Comparison of ENCODE assay signal across 12 mouse cellular contexts in the genomic region with DNA sequence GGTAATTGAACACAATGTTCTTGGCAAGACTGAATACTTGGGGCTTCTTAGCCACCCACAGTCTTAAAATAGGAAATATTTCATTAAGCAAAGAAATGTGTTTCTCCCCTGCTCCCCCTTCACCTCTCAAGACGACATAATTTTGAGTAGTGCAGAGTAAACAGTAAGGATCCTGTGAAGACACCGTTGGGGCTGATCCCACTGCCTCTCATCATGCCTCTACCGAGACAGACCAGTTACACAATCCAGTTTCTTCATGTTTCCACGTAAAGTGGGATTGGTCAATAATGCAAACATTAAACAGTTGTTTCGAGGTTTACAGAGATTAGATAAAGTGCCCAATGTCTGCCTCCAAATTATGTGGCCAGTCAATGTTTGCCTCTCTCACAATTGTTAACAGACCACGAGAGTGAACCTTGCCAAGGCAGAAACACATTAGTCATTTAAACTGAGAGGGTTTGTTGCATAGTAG. TPM values are rescaled to one million over a fixed set of nuclear protein-coding genes. Genes with fewer than 3 reads are reported as not detected.
A peak's percentile ranks its signal among the peaks of the same experiment; 100 is the strongest.
DNase-seq lines count a peak whose midpoint lies in the region; ATAC-seq and TF ChIP-seq lines count a peak whose summit lies in the region.
"Had no signal": no experiment of that assay in that cellular context is flagged by ENCODE, and none has a peak within 500 bp of the region (broad histone marks: within the 10 kb centered on the region; RNA-seq: fewer than 3 reads in every experiment).

No protein-coding gene starts in this region.

- no peaks in the 10 kb centered on the region for H3K27me3 ChIP-seq in kidney, embryonic 14.5 days (ENCODE audit: control insufficient read depth, insufficient read depth, low read length)
- H3K27me3 ChIP-seq in liver, embryonic 12.5 days (replicated peaks) = no peaks in the 10 kb centered on the region
- H3K27me3 ChIP-seq in thymus, adult 2 months (ENCODE audit: control insufficient read depth, insufficient read depth, low read length) = no peaks in the 10 kb centered on the region

- no peaks in the 10 kb centered on the region for H3K36me3 ChIP-seq in kidney, embryonic 14.5 days (ENCODE audit: control insufficient read depth, insufficient read depth, low read length)
- H3K36me3 ChIP-seq in liver, embryonic 12.5 days = no peaks in the 10 kb centered on the region
- H3K36me3 ChIP-seq in thymus, adult 2 months (ENCODE audit: control insufficient read depth, insufficient read depth, low read length) = no peaks in the 10 kb centered on the region

- no peak for TF ChIP-seq POLR2A in thymus, adult 2 months (IDR thresholded peaks at IDR 0.05; ENCODE audit: control insufficient read depth, extremely low read depth, insufficient read depth, low read length, poor library complexity)

- no peak for ATAC-seq in kidney, embryonic 14.5 days (ENCODE audit: low FRiP score, low TSS enrichment)
- peak; percentile 40; the same call in 1 of the 2 replicates for ATAC-seq in liver, embryonic 12.5 days
- ATAC-seq in erythroblast, adult 5-6 weeks (replicated peaks; ENCODE audit: low FRiP score, poor library complexity, severe bottlenecking) = no peak

- 74% methylated on average over 6 of the region's 6 CpGs for WGBS in kidney, embryonic 14.5 days
- WGBS in liver, embryonic 12.5 days (ENCODE audit: insufficient replicate concordance) = 43% methylated on average over 6 of the region's 6 CpGs
- 61% methylated on average over 6 of the region's 6 CpGs for WGBS in thymus, adult 2 months

- no peak overlapping the region for H3K27ac ChIP-seq in kidney, embryonic 14.5 days (ENCODE audit: low read depth, low read length)
- no peak overlapping the region for H3K27ac ChIP-seq in liver, embryonic 12.5 days
- H3K27ac ChIP-seq in thymus, adult 2 months (ENCODE audit: control insufficient read depth, insufficient read depth, low read length) = no peak overlapping the region
- H3K27ac ChIP-seq: macrophage had no signal

- peak; percentile 32 for DNase-seq in kidney, adult 11 months
- DNase-seq in adipocyte (ENCODE audit: low spot score) = peak; percentile 86
- DNase-seq in lung, postnatal 4 days = peak; percentile 46 to 69
- no peak for DNase-seq in thymus, postnatal 25 days
- no peak for DNase-seq in thymus, adult 2 months
- DNase-seq: adrenal gland, postnatal 10 days; cerebellum, postnatal 25 days had no signal

- no peak overlapping the region for H3K4me2 ChIP-seq in kidney, embryonic 14.5 days (replicated peaks; ENCODE audit: low read depth, low read length)
- no peak overlapping the region for H3K4me2 ChIP-seq in liver, embryonic 12.5 days

- no peak overlapping the region for H3K9ac ChIP-seq in kidney, embryonic 14.5 days (ENCODE audit: low read depth, low read length)
- no peak overlapping the region for H3K9ac ChIP-seq in liver, embryonic 12.5 days

- no peaks in the 10 kb centered on the region for H3K9me3 ChIP-seq in kidney, embryonic 14.5 days (ENCODE audit: control insufficient read depth, low read length)
- H3K9me3 ChIP-seq in liver, embryonic 12.5 days (replicated peaks) = no peaks in the 10 kb centered on the region

- H3K4me3 ChIP-seq in kidney, embryonic 14.5 days (ENCODE audit: low read length) = no peak overlapping the region
- no peak overlapping the region for H3K4me3 ChIP-seq in liver, embryonic 12.5 days
- H3K4me3 ChIP-seq in thymus, adult 2 months (ENCODE audit: control insufficient read depth, insufficient read depth, low read length) = no peak overlapping the region

- no peak for TF ChIP-seq CTCF in thymus, adult 2 months (IDR thresholded peaks at IDR 0.05; ENCODE audit: borderline replicate concordance, control insufficient read depth, extremely low read depth, insufficient read depth, low read length, poor library complexity)

- no peaks in the 10 kb centered on the region for H3K4me1 ChIP-seq in kidney, embryonic 14.5 days (ENCODE audit: control insufficient read depth, insufficient read depth, low read length)
- H3K4me1 ChIP-seq in liver, embryonic 12.5 days = no peaks in the 10 kb centered on the region
- no peaks in the 10 kb centered on the region for H3K4me1 ChIP-seq in thymus, adult 2 months (replicated peaks; ENCODE audit: control insufficient read depth, insufficient read depth, low read length)

RNA-seq across cellular contexts. Expression of a gene that starts 6.5 kb away (rescaled TPM):
- polyA plus RNA-seq in kidney, embryonic 14.5 days (2014; fragmentation: Nextera tagmentation; extraction: Ambion mirVana) = 0.99 and 1.2 TPM in 2 replicates
- 0.07 and 0.11 TPM in 2 replicates for polyA plus RNA-seq in liver, embryonic 12.5 days (2016; fragmentation: Nextera tagmentation; extraction: Ambion mirVana)
- 0.88 and 2.1 TPM in 2 replicates for polyA plus RNA-seq in thymus, adult 2 months (2012; rRNA removed)
- total RNA-seq in erythroblast, adult 5-6 weeks (2015; ENCODE audit: low replicate concordance) = not detected in 2 replicates
- total RNA-seq in erythroblast, adult 5-6 weeks (2017; ENCODE audit: low replicate concordance) = not detected in 2 replicates
- polyA plus RNA-seq: macrophage had no signal

RNA-seq across cellular contexts. Expression of a gene that starts 25.6 kb away (rescaled TPM):
- polyA plus RNA-seq in kidney, embryonic 14.5 days (2014; fragmentation: Nextera tagmentation; extraction: Ambion mirVana) = 8.9 and 17.2 TPM in 2 replicates
- 3.8 and 4.8 TPM in 2 replicates for polyA plus RNA-seq in liver, embryonic 12.5 days (2016; fragmentation: Nextera tagmentation; extraction: Ambion mirVana)
- 14.1 and 16.3 TPM in 2 replicates for polyA plus RNA-seq in thymus, adult 2 months (2012; rRNA removed)
- total RNA-seq in erythroblast, adult 5-6 weeks (2015; ENCODE audit: low replicate concordance) = 0.19 TPM in 1 of 2 replicates, not detected in the other
- 0.17 TPM in 1 of 2 replicates, not detected in the other for total RNA-seq in erythroblast, adult 5-6 weeks (2017; ENCODE audit: low replicate concordance)
- polyA plus RNA-seq: macrophage had no signal

RNA-seq across cellular contexts. Expression of a gene that starts 45.3 kb away (rescaled TPM):
- 0.12 and 0.44 TPM in 2 replicates for polyA plus RNA-seq in kidney, embryonic 14.5 days (2014; fragmentation: Nextera tagmentation; extraction: Ambion mirVana)
- polyA plus RNA-seq in liver, embryonic 12.5 days (2016; fragmentation: Nextera tagmentation; extraction: Ambion mirVana) = not detected in 2 replicates
- polyA plus RNA-seq in thymus, adult 2 months (2012; rRNA removed) = 0.05 TPM in 1 of 2 replicates, not detected in the other
- total RNA-seq in erythroblast, adult 5-6 weeks (2015; ENCODE audit: low replicate concordance) = not detected in 2 replicates
- not detected in 2 replicates for total RNA-seq in erythroblast, adult 5-6 weeks (2017; ENCODE audit: low replicate concordance)
- total RNA-seq: adrenal gland, postnatal 10 days had no signal
- polyA plus RNA-seq: forebrain, embryonic 11.5 days; macrophage had no signal

Comparison
In these comparisons a context has a peak if more than half of its experiments do, and no peak if none do; other contexts are left out.
1. DNase-seq: peak in kidney, adult 11 months (single experiment), adipocyte (single experiment) and lung, postnatal 4 days (2 of 2); none in thymus, postnatal 25 days (single experiment) and thymus, adult 2 months (single experiment).